Mouse (Mus musculus): ENCODE results near the gene Dusp1. TPM values are rescaled to one million over a fixed set of nuclear protein-coding genes. Genes with fewer than 3 reads are reported as not detected.

The Dusp1 gene
- total RNA-seq, 2 experiments from 2014 or later = 28.4 to 33.2 TPM

DNA sequence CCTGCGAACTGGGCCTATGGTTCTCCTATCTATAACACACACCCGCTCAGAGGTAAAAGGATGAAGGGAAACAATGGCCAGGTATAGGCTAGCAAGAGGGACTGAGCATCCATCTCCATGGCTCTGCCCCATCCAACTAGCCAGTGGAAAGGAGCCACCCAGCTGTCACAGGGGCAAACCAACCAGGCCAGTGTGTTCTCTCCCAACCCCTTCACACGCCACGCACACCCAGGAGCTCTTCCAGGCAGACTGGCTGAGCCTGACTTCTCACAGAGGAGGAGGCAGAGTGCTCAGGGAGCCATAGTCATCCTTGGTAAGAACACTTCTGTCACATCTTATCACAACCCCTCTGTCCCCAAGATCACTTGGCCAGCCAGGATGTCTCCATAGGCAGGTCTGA, 74.0 kb downstream of the Dusp1 start:
- intact Hi-C loops (cut with DNase I) = no loop called here
- no peak for DNase-seq (ENCODE audit: low spot score in 2 of 2)

DNA sequence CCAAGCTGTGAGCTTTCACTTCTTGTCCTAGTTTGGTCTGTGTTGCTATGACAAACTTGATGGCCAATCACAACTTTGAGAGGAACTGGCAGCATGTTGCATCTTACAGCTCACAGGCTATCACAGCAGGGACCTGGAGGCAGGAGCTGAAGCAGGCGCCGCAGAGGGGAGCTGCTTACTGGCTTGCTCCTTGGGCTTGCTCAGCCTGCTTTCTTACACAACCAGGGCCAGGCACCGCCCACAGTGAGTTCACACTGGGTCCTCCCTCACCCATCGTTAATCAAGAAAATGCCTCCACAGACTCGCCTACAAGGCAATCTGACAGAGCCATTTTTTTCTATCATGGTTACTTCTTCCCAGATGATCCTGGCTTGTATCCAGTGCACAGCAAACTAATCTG, 74.7 kb downstream of the Dusp1 start:
- DNase-seq (ENCODE audit: low spot score in 2 of 2) = no peak
- intact Hi-C loops (cut with DNase I) = no loop called here

DNA sequence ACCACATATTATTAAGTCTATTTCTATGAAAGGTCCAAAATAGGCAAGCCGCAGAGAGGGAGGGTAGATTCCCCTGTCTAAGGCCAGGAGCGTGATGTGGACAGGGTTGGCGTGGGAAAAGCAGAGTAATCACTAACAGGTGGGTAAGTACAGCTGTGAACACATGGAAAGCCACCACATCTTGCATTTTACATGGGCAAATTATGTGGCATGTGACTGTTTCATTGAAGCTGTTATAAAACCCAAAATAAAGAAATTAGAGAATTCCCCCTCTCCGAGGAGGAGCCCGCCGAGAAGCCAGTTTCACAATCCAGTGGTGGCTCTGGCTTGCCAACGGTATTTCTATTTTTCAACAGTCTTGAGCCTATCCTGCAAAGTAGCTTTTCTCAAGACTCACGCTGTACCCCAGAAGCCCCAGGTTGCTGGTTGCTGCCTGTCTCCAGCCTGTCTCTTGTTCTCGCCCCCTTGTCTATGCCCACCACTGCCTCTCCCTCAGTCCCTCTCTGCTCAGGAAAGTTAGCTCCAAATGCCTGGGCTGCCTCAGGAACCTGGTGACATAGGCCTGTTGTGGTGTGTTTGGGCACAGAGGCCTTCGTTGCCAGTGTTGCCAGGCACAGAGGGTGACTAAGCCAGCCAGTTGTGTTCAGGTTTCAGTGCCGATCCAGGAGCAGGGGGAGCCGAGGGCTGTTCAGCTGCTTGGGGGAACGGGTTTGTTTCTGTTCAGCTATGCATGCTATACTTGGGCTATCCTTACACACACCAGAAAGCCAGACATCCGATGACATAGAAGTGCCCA, 77.1 kb downstream of the Dusp1 start:
- intact Hi-C loops (cut with DNase I) = no loop called here
- no peak for DNase-seq (ENCODE audit: low spot score in 2 of 2)

DNA sequence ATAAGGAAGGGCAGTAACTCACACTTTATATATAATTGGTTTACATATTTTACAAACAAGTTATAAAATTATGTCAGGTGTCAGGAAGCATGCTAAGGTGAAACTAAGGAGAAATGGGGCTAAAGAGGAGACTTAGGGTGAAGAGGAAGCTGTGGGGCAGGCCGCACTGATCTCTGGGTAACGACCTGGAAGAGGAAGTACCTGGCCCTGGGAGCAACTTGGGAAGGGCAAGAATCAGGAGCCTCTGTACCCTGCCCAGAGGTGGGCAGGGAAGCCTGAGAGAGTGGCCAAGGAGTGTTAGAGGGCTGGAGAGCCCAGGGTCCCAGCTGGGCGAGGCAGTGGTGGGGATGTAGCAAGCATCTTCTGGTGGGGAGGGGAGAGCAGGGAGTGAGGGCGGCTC, 81.0 kb downstream of the Dusp1 start:
- intact Hi-C loops (cut with DNase I) = no loop called here
- no peak for DNase-seq (ENCODE audit: low spot score in 2 of 2)

DNA sequence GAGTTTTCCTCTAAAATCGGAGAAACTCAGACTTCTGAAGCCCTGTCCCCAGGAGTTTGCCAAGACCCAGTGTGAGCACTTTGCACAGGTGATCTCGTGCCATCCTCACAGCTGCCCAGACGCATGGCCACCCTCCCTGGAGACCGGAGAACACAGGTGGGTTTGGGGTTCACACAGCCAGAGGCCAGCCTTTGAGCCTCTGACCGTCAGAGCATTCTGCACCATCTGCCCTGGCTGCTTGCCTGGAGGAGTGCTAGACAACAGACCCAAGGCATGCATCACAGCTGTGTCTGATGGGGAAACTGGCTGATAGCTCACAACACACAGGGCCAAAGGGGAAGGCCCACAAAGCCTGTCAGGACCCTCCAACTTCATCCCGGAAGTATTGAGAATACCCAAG, 82.3 kb downstream of the Dusp1 start:
- DNase-seq (ENCODE audit: low spot score in 2 of 2) = no peak
- intact Hi-C loops (cut with DNase I) = no loop called here

DNA sequence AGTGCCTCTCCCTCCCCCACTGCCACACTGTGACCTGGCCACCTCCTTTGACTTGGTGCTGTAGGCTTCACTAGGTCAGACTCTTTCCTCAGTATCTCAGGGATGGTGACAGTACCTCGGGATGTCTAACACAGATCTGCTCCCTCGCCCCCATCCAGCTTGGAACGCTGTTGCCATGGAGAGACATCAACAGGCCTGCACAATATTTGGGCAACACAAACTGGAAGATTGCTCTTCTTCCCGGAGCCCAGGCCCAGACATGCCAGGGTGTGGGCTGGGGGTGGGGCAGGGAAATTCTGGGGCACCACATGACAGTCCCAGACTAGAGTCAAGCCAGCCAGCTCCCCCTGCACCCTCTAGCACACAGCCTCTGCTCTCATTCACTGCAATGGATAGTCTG, 83.3 kb downstream of the Dusp1 start:
- intact Hi-C loops (cut with DNase I) = no loop called here

DNA sequence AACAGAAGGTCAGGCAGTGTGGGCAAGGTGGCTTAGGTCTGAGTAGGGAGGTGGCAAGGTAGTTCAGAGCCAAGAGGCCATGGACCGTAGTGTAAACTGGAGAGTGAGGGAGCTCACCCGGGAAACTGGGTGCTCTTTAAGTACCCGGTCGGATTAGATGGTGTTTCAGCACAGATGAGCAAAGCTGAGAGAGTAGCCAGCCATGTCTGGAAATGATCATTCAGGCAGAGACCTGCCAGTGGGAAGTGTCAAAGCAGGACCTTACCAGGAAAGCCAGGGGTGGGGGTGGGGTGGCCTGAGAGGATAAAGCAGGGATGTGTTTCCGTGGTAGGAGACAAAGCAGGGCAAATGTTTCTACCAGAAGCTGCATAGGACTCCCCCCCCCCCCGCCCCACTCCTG, 85.1 kb downstream of the Dusp1 start:
- intact Hi-C loops (cut with DNase I) = no loop called here

More for the DNA sequence above, 83.3 kb downstream of the Dusp1 start:
- no peak for DNase-seq (ENCODE audit: low spot score in 2 of 2)

DNA sequence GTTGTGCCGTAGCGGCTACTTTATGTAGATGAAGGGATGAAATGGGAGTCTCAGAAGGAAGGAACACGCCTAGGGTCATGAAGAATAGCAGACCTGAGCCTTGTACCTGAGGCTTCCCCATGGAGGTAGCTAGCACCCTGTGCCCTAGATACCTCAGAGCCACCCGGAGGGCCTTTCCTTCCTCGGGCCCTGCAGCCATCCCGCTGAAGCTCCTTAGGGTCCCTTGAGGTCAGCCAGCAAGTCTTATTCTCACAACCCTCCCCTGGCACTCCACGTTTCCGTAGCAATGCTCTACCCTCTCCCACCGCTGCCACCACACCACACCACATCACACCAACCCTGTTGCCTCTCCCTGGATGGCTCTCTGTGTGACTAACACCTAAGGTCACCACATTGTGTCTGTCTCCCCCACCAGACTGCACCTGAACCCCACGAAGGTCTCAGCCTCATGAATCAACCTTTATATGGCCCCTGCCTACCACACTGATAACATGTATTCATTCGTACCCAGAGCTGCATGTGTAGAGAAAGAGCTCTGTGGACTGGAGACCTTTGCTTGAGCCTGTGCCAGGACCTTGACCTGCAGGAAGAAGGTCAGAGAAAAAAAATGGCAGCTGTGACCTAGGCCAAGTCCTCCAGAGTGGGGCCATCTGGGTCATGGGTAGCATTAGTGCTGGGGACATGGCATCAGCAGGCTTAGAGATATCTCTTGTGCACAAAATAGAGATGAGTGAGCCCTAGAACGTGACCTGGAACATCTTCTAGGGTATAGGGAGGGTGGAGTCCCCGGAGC, 93.6 kb downstream of the Dusp1 start:
- no peak for DNase-seq (ENCODE audit: low spot score in 2 of 2)
- intact Hi-C loops (cut with DNase I) = loop anchor here (5.0 kb wide), 1 partner anchor 419 kb away; no protein-coding TSS in a partner anchor

More for the DNA sequence above, 85.1 kb downstream of the Dusp1 start:
- DNase-seq (ENCODE audit: low spot score in 2 of 2) = no peak

DNA sequence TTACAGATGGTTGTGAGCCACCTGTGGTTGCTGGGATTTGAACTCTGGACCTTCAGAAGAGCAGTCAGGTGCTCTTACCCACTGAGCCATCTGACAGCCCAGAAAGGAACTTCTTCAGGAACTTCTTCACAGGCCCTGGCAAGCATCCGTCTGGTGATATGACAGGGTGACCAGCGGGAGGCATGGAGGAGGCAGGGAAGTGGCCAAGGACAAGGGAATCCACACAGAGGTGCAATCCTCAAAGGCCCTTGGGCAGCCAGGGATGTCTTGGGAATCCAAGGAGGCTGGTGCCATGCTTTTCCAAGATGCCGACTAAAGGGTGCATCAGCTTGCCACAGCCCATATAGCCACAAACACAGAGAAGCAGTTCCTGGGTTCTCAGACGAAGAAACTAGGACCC, 94.3 kb downstream of the Dusp1 start:
- intact Hi-C loops (cut with DNase I) = loop anchor here (2.0 to 5.0 kb wide), 2 partner anchors 41 to 420 kb away; no protein-coding TSS in a partner anchor
- no peak for DNase-seq (ENCODE audit: low spot score in 2 of 2)

DNA sequence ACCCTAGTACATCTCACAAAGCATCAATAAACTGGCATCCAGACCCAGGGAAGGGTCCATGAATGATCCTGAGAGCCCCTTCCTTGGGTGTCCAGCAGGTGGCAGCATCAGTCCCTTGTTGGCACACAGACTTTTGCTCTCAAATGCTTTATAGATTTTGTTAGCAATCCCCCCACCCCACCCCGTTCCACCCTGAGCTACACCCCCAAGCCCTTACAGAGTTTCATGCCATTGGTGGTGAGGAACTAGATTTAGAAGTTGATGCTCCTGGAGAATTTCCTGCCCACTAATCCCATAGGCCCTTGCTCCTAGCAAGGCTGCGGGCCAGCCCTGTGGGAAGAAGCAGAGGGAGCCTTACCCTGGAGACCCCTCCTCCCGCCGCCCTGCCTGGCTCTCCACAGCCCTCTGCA, 95.2 kb downstream of the Dusp1 start:
- DNase-seq (ENCODE audit: low spot score in 2 of 2) = peak; percentile 79 to 86
- intact Hi-C loops (cut with DNase I) = loop anchor here (1.0 to 5.0 kb wide), 3 partner anchors 42 to 421 kb away; no protein-coding TSS in a partner anchor

DNA sequence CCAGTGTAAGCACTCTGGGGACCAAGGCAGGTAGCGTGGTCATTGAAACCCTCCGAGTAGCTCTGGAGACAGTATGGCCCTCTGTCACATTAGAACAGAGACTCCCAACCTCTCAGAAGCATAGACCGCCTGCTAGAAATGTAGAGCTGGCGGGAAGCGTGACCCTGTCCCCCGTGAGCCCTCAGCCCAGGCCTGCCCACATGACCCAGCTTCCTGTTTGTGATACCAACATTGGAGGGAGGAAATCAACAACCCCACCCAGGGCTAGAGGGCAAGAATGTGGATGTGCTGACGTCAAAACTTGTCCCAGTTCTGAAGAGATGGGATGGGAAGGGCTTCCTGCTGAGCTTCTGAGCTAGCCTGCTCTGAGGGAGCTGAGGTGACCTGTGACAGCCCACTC, 97.0 kb downstream of the Dusp1 start:
- no peak for DNase-seq (ENCODE audit: low spot score in 2 of 2)
- intact Hi-C loops (cut with DNase I) = loop anchor here (5.0 kb wide), 1 partner anchor 422 kb away; no protein-coding TSS in a partner anchor

DNA sequence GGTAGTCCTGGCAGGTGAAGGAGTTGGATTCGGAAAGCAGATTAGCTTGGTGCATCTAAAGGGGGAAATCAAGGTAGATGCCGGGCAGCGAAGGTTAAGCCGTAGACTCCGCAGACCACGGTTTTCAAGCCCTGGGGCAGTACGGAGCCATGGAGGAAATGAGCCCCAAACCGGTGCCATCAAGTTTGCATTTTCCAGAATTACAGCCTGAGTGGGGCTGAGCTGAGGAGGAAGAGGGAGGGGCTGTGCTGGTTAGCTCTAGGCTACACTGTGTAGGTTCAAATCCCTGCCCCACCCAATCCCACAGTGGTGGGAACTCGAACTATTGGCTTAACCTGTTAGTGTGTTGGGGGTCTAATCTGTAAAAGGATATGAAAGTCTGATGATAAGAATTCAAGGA, 97.4 kb downstream of the Dusp1 start:
- intact Hi-C loops (cut with DNase I) = no loop called here
- DNase-seq (ENCODE audit: low spot score in 2 of 2) = no peak

DNA sequence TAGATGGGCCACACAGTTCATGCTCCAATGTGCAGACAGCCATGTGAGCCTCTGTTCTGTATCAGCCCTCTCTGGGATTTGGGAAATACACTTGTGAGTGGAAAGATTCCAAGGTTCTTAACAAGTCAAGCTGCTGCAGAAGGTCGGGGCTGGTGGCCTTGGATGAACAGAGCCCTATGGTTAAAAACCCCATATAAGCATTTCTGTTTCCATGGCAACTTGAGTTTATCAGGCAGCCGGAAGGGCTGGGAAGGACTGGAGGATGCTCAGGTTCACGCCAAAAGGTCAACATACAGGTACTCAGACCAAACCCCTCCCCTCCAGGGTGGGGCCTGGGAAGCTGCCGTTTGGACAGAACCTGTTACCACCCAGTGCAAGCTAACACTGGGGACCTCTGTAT, 97.9 kb downstream of the Dusp1 start:
- DNase-seq (ENCODE audit: low spot score in 2 of 2) = no peak
- intact Hi-C loops (cut with DNase I) = no loop called here

DNA sequence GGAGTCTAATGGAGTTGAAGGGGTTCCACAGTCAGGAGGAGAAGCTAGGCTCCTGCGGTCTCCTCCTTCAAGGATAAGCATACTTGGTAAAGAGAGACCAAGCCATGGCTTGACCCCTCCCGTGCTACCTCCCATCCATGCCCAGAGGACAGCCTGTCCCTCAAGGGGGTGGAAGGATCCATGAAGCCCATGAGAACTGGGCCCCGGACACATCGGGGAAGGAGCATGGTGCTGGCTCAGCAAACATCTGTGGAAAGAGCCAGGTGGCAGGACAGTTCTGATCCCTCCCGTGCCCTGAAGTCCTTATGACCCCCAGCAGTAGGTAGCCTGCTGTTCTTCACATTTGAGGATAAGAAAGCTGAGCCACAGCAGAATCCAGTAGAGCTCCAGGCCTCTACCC, 98.5 kb downstream of the Dusp1 start:
- intact Hi-C loops (cut with DNase I) = no loop called here
- no peak for DNase-seq (ENCODE audit: low spot score in 2 of 2)

DNA sequence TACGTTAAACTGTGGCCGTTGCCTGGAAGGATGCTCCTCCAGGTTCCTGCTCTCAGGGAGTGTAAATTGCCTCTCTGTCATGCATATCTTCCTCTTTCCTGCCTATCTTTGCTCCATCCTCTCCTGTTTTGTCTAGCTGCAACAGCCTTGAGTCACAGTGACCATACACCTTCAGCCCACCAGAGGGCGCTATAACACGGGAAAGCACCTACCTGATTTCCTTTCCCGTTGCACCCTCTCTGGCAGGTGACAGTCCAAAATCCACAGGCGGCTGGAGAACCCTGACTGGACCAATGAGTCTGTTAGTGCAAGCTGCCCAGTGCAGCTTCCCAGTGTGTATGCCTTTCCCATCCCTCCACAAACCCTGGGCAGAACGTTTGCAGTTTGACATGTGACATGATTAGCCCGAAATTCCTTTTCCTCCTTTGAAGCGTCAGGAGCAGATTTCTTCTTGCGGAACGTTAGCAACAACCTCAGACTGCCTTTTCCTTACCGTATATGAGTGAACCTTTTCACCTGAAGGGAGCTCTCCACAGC, 99.2 kb downstream of the Dusp1 start:
- intact Hi-C loops (cut with DNase I) = no loop called here

DNA sequence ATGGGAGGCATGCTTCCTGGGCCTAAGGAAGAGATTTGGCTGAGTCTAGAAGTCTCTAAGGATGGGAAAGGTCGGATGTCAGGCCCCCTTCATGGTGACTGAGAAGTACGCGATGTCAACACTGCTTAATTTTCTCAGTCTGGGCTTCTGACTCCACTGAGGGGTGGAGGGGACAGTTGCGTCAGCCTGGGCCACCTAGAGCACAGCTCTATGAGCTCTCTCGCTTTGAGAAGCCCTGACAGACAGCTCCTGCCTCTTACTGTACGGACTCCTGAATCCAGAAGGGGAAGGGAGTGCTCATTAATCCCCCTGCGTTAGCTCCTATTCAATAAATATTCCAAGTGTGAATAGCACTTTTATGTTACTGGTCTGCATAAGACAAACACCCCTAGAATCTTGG, 103.9 kb downstream of the Dusp1 start:
- DNase-seq (ENCODE audit: low spot score in 2 of 2) = no peak
- intact Hi-C loops (cut with DNase I) = no loop called here

More for the DNA sequence above, 99.2 kb downstream of the Dusp1 start:
- peak; percentile 79 to 87 for DNase-seq (ENCODE audit: low spot score in 2 of 2)

DNA sequence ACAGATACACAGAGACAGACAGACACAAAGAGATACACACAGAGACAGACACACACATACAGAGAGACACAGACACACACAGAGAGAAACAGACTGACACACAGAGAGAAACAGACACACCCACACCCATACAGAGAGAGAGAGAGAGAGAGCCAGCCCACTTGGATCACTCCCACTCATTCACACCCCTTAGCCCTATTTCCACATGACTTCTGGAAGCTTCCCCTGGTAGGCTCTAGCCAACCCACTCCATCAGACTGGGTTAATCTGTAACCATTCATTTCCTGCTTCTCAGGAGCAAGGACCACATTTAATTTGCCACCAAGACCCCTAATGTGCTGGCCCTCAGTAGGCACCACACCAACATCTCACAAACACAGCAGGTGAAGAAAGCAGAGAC, 104.4 kb downstream of the Dusp1 start:
- intact Hi-C loops (cut with DNase I) = no loop called here

More for the DNA sequence above, 104.4 kb downstream of the Dusp1 start:
- DNase-seq (ENCODE audit: low spot score in 2 of 2) = no peak

Data from left cerebral cortex, postnatal 14 days (tissue).